Mouse (Mus musculus) stomach, postnatal 0 days (tissue): ENCODE measurements around the gene Ing1.

ENCODE experiments used
- CTCF ChIP-seq: IDR thresholded peaks from 2 replicates; pipeline ENCODE4 v1.5.1; 2016; ENCODE audit warnings: antibody characterized with exemption, low read depth, mild to moderate bottlenecking, moderate library complexity
- EP300 ChIP-seq: optimal IDR thresholded peaks from 2 replicates; pipeline ENCODE3; 2016; ENCODE audit warnings: antibody characterized with exemption

GRCm38 (mm10) chr8:11555720-11556591 is 585 bp downstream of the Ing1 start:
- TF ChIP-seq CTCF (no peak), EP300 (peak; percentile 78)
